Mouse (Mus musculus) spleen, adult 2 months (tissue): ENCODE results near the gene Nsun2. TPM values are rescaled to one million over a fixed set of nuclear protein-coding genes. Genes with fewer than 3 reads are reported as not detected.

Source experiments
- DNase-seq, 2 experiments: peaks; one replicate each; pipeline versions ENCODE4 v3.0.0 to v3.0.0-alpha.2; 2012 to 2021; ENCODE audit warnings: low spot score in 2 of 2, low read depth in 1 of 2
- H3K27ac ChIP-seq: fragments of 200-500 bp; 2 replicates; pipeline ENCODE4 v1.5.1; 2012; ENCODE audit warnings: low read length, inconsistent platforms; ENCODE audit not compliant: insufficient read depth
- H3K27me3 ChIP-seq: fragments of 200-500 bp; 2 replicates; pipeline ENCODE4 v1.6.1; 2012; ENCODE audit warnings: mild to moderate bottlenecking, moderate library complexity, low read length, inconsistent platforms; ENCODE audit not compliant: control insufficient read depth, insufficient read depth
- H3K36me3 ChIP-seq: fragments of 200-500 bp; 2 replicates; pipeline ENCODE4 v1.6.1; 2012; ENCODE audit warnings: mild to moderate bottlenecking, low read length, inconsistent platforms; ENCODE audit not compliant: control insufficient read depth, insufficient read depth
- H3K4me1 ChIP-seq: fragments of 200-500 bp; 2 replicates; pipeline ENCODE4 v1.6.1; 2011; ENCODE audit warnings: inconsistent platforms; ENCODE audit not compliant: control insufficient read depth, insufficient read depth, insufficient read length
- H3K4me3 ChIP-seq: fragments of 200-500 bp; 2 replicates; pipeline ENCODE4 v1.5.1; 2011; ENCODE audit warnings: mild to moderate bottlenecking, inconsistent platforms; ENCODE audit not compliant: insufficient read depth, insufficient read length; ENCODE audit errors: extremely low read depth
- CTCF ChIP-seq: fragments of 200-500 bp; IDR thresholded peaks from 2 replicates; pipeline ENCODE4 v1.5.1; 2011; ENCODE audit warnings: mild to moderate bottlenecking, inconsistent platforms; ENCODE audit not compliant: insufficient read depth, insufficient read length, insufficient replicate concordance; ENCODE audit errors: extremely low read depth
- POLR2A ChIP-seq: fragments of 200-500 bp; IDR thresholded peaks from 2 replicates; pipeline ENCODE4 v1.6.1; 2011; ENCODE audit warnings: low read depth, low read length, inconsistent platforms
- WGBS: fragments of 180-500 bp; shearing (Covaris S2); methylation state at CpG from one replicate; pipeline ENCODE4 v1.1.7; 2018; 5-methylcytosine and 5-hydroxymethylcytosine counted together
- polyA plus RNA-seq: library from polyadenylated mRNA; depleted of rRNA; stranded (reverse); fragments of >200 nt; gene quantifications from 2 replicates; pipeline ENCODE4 v1.2.3, GENCODE M21; 2012

Gene Nsun2
- polyA plus RNA-seq, 1 experiment, result 43.2 TPM

DNA sequence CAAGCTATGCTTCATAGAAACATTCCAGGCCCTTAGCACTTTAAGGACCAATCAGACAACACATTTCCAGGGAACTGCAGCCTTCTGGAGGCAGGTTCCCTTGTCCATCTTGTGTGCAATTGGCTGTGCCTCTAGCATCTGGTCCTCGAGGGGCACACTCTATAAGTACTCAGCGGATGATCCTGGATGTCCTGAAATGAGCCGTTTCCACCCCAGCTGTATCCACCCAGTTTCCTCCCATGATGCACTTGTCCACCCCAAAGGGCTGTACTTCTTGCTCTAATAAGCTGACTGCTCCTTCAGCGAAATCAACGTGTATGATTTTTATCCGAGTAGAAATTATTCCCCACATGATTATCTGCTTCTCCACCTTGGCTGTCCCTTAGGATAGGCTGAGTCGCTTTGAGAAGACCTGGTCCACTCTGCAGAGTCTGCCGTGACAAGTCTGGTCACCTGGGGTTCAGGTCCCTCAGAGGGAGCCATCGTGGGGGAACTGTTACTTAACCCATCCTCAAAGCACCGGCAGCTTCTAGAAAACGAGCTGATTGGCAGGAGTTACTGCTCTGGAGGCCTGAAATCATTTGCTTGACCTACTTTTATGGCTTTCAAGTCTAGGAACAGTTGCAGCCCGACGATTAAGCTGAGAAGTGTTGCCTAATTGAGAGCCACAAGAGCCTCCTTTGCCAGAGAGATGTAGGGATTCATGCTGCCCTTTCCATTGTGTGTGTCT lies 112.3 kb downstream of the Nsun2 start:
- WGBS, result 67% methylated on average over 13 of the region's 13 CpGs

GRCm38 (mm10) chr13:69646481-69646880 lies 112.9 kb downstream of the Nsun2 start:
- no peak overlapping the region for H3K27ac ChIP-seq
- no peaks in the 10 kb centered on the region for H3K27me3 ChIP-seq
- H3K36me3 ChIP-seq, result no peaks in the 10 kb centered on the region
- no peak for DNase-seq
- WGBS, result 85% methylated on average over 9 of the region's 9 CpGs
- TF ChIP-seq POLR2A, result no peak
- TF ChIP-seq CTCF, result no peak
- H3K4me3 ChIP-seq, result no peak overlapping the region
- H3K4me1 ChIP-seq, result no peaks in the 10 kb centered on the region

More for the DNA sequence above, 112.3 kb downstream of the Nsun2 start:
- H3K36me3 ChIP-seq, result no peaks in the 10 kb centered on the region
- no peak for DNase-seq
- H3K27me3 ChIP-seq, result no peaks in the 10 kb centered on the region
- H3K27ac ChIP-seq, result no peak overlapping the region
- no peaks in the 10 kb centered on the region for H3K4me1 ChIP-seq
- TF ChIP-seq POLR2A, result no peak
- no peak for TF ChIP-seq CTCF
- H3K4me3 ChIP-seq, result no peak overlapping the region

DNA sequence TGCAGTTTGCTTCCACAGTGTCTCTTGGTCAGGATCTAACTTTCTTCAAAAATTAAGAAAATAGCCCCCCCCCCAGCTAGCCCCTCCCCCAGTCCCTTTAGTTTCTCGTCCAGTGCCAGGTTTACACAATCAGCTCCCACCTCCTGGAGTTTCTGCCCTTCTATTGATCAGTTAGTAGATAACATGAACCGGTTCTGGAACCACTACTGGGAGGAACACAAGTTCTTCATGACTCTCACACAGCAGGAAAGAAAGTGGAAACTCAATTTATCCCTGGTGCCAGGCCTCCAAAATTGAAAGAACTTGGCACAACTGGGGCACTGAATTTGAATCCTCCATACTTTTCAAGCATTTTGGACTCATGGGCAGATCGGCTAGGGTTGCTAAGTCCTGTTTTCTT lies 121.0 kb downstream of the Nsun2 start:
- H3K36me3 ChIP-seq, result no peaks in the 10 kb centered on the region
- H3K27ac ChIP-seq, result no peak overlapping the region
- no peak for TF ChIP-seq POLR2A
- TF ChIP-seq CTCF, result no peak
- no peak overlapping the region; the same call in 1 of the 2 replicates for H3K4me3 ChIP-seq
- 62% methylated on average over 3 of the region's 3 CpGs for WGBS
- no peaks in the 10 kb centered on the region for H3K4me1 ChIP-seq
- DNase-seq, result no peak
- no peaks in the 10 kb centered on the region for H3K27me3 ChIP-seq

- no peak for TF ChIP-seq CTCF
- TF ChIP-seq POLR2A, result no peak
Measured at GRCm38 (mm10) chr13:69672121-69672520, 138.6 kb downstream of the Nsun2 start.

DNA sequence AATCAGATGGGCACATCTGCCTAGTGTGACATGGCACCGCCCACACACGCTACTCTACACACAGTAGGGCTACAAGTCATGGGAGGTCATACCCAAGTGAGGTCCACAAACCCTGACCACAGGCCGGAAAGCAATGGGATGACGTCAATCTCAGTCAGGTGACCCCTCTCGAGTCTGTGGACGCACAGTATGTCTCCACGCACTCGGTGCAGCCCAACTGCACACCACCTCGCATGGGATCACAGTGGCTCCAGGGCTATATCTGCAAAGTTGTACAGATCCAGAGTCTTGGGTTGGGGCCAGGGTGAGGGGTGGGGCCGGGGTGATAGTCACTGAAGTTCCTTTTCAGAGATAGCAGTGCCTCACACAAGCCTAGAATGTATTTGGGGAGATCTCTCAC lies 139.0 kb downstream of the Nsun2 start:
- WGBS, result 92% methylated on average over 10 of the region's 10 CpGs

More at GRCm38 (mm10) chr13:69672121-69672520, 138.6 kb downstream of the Nsun2 start:
- no peaks in the 10 kb centered on the region for H3K36me3 ChIP-seq
- 86% methylated on average over 5 of the region's 5 CpGs for WGBS
- H3K27ac ChIP-seq, result no peak overlapping the region
- H3K27me3 ChIP-seq, result no peaks in the 10 kb centered on the region
- no peaks in the 10 kb centered on the region for H3K4me1 ChIP-seq
- no peak for DNase-seq
- H3K4me3 ChIP-seq, result no peak overlapping the region

GRCm38 (mm10) chr13:69673197-69673920 lies 139.8 kb downstream of the Nsun2 start:
- WGBS, result 83% methylated on average over 5 of the region's 5 CpGs
- Histone ChIP-seq H3K27ac (no peak overlapping the region), H3K4me3 (no peak overlapping the region), H3K36me3 (no peaks in the 10 kb centered on the region), H3K27me3 (no peaks in the 10 kb centered on the region), H3K4me1 (no peaks in the 10 kb centered on the region)
- TF ChIP-seq POLR2A, result no peak
- no peak for TF ChIP-seq CTCF
- no peak for DNase-seq

More for the DNA sequence above, 139.0 kb downstream of the Nsun2 start:
- Histone ChIP-seq H3K27ac (no peak overlapping the region), H3K36me3 (no peaks in the 10 kb centered on the region), H3K27me3 (no peaks in the 10 kb centered on the region), H3K4me3 (no peak overlapping the region), H3K4me1 (no peaks in the 10 kb centered on the region)
- TF ChIP-seq POLR2A, result no peak
- no peak for TF ChIP-seq CTCF
- no peak for DNase-seq
